Mouse (Mus musculus) forebrain, embryonic 16.5 days (tissue): ENCODE results near the gene Sema5b. TPM values are rescaled to one million over a fixed set of nuclear protein-coding genes. Genes with fewer than 3 reads are reported as not detected.

Experiments used
- ATAC-seq: fragments of 200-750 bp; cut with Nextera tagmentation; 2 replicates; pipeline ENCODE4 v1.8.0; 2017; ENCODE audit warnings: mild to moderate bottlenecking, moderate library complexity
- H3K27ac ChIP-seq: fragments of 300-500 bp; sonication (generic); 2 replicates; pipeline ENCODE4 v1.5.1; 2014; ENCODE audit warnings: low read length, control low read depth
- H3K27me3 ChIP-seq: fragments of 300-500 bp; sonication (generic); replicated peaks from 2 replicates; pipeline ENCODE4 v1.6.1; 2014; ENCODE audit warnings: low read length; ENCODE audit not compliant: control insufficient read depth, insufficient read depth
- H3K36me3 ChIP-seq: fragments of 300-500 bp; sonication (generic); 2 replicates; pipeline ENCODE4 v1.6.1; 2014; ENCODE audit not compliant: control insufficient read depth, insufficient read depth
- H3K4me1 ChIP-seq: fragments of 300-500 bp; sonication (generic); replicated peaks from 2 replicates; pipeline ENCODE4 v1.6.1; 2014; ENCODE audit warnings: low read length; ENCODE audit not compliant: control insufficient read depth, insufficient read depth
- H3K4me2 ChIP-seq: fragments of 300-500 bp; sonication (generic); 2 replicates; pipeline ENCODE4 v1.6.1; 2014; ENCODE audit warnings: mild to moderate bottlenecking, low read length, control low read depth
- H3K4me3 ChIP-seq: fragments of 300-500 bp; sonication (generic); replicated peaks from 2 replicates; pipeline ENCODE4 v1.5.1; 2014; ENCODE audit warnings: mild to moderate bottlenecking, low read length, control low read depth
- H3K9ac ChIP-seq: fragments of 300-500 bp; sonication (generic); replicated peaks from 2 replicates; pipeline ENCODE4 v1.6.1; 2014; ENCODE audit warnings: low read depth, low read length, control low read depth
- H3K9me3 ChIP-seq: fragments of 300-500 bp; sonication (generic); 2 replicates; pipeline ENCODE4 v1.6.1; 2016; ENCODE audit warnings: low read length; ENCODE audit not compliant: control insufficient read depth
- WGBS: fragments of 180-500 bp; shearing (Covaris S2); extraction: QIAGEN DNeasy Blood & Tissue Kit; methylation state at CpG from one replicate; pipeline ENCODE4 v1.1.7; 2014; 5-methylcytosine and 5-hydroxymethylcytosine counted together
- polyA plus RNA-seq: library from polyadenylated mRNA; unstranded; fragments of >200 nt; fragmentation: Nextera tagmentation; extraction: Ambion mirVana; gene quantifications from 2 replicates; pipeline ENCODE4 v1.2.1, GENCODE M21; 2015

The Sema5b gene
- polyA plus RNA-seq, 1 experiment from 2014 or later = 30.1 TPM

- Histone ChIP-seq H3K4me2 (no peak overlapping the region), H3K27ac (peak overlapping the region; percentile 12; the same call in 1 of the 2 replicates), H3K4me3 (no peak overlapping the region)
Measured at GRCm38 (mm10) chr16:35597991-35598390, 57.0 kb downstream of the Sema5b start.

GRCm38 (mm10) chr16:35598802-35599201 is 57.9 kb downstream of the Sema5b start:
- Histone ChIP-seq H3K9ac (no peak overlapping the region), H3K36me3 (no peaks in the 10 kb centered on the region), H3K4me1 (peaks cover 67% of the 10 kb centered on the region), H3K27me3 (no peaks in the 10 kb centered on the region), H3K27ac (peak overlapping the region; percentile 5; the same call in 1 of the 2 replicates), H3K9me3 (no peaks in the 10 kb centered on the region), H3K4me2 (no peak overlapping the region), H3K4me3 (no peak overlapping the region)
- ATAC-seq = no peak
- 32% methylated on average over 5 of the region's 5 CpGs for WGBS

More at GRCm38 (mm10) chr16:35597991-35598390, 57.0 kb downstream of the Sema5b start:
- ATAC-seq = no peak
- Histone ChIP-seq H3K27me3 (no peaks in the 10 kb centered on the region), H3K4me1 (peaks cover 62% of the 10 kb centered on the region), H3K9me3 (no peaks in the 10 kb centered on the region), H3K9ac (no peak overlapping the region), H3K36me3 (no peaks in the 10 kb centered on the region)
- 9% methylated on average over 6 of the region's 6 CpGs for WGBS

DNA sequence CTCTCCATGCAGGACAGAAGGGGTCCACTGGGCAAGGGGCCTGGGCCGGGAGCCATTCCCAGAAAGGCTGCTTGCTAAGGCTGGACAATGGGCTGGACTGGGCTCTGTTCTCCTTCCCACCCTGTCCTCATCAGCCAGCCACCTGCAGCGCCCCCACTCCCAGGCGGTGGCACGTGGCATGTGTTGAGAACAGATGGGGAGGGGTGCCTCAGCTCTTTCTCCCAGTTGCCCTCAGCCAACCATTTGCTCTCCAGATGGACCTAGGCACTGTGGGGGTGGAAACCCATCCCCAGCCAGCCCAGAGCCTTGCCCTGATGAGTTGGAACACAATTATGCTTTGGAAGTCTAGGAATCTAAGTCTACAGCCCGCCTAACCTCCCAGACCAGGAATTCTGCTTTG is 59.3 kb downstream of the Sema5b start:
- Histone ChIP-seq H3K27me3 (no peaks in the 10 kb centered on the region), H3K9me3 (no peaks in the 10 kb centered on the region), H3K27ac (no peak overlapping the region), H3K9ac (no peak overlapping the region), H3K4me2 (no peak overlapping the region), H3K4me1 (peaks cover 69% of the 10 kb centered on the region), H3K36me3 (no peaks in the 10 kb centered on the region), H3K4me3 (no peak overlapping the region)
- 51% methylated on average over 5 of the region's 5 CpGs for WGBS
- no peak for ATAC-seq

GRCm38 (mm10) chr16:35601426-35601825 is 60.5 kb downstream of the Sema5b start:
- 77% methylated on average over 6 of the region's 6 CpGs for WGBS
- H3K27me3 ChIP-seq = no peaks in the 10 kb centered on the region
- H3K4me1 ChIP-seq = peaks cover 61% of the 10 kb centered on the region
- no peaks in the 10 kb centered on the region for H3K36me3 ChIP-seq
- H3K4me2 ChIP-seq = no peak overlapping the region
- ATAC-seq = no peak
- no peak overlapping the region for H3K27ac ChIP-seq
- no peaks in the 10 kb centered on the region for H3K9me3 ChIP-seq
- H3K4me3 ChIP-seq = no peak overlapping the region
- no peak overlapping the region for H3K9ac ChIP-seq

GRCm38 (mm10) chr16:35602529-35602928 is 61.6 kb downstream of the Sema5b start:
- WGBS = 63% methylated on average over 9 of the region's 9 CpGs

GRCm38 (mm10) chr16:35603729-35604522 is 63.0 kb downstream of the Sema5b start:
- H3K4me3 ChIP-seq = no peak overlapping the region
- no peak overlapping the region for H3K27ac ChIP-seq
- H3K9me3 ChIP-seq = no peaks in the 10 kb centered on the region
- 35% methylated on average over 20 of the region's 20 CpGs for WGBS
- 0 out of 2 replicates have a peak overlapping the region, but pooled peaks have one; percentile 9 for H3K4me2 ChIP-seq
- H3K27me3 ChIP-seq = no peaks in the 10 kb centered on the region
- ATAC-seq = peak; percentile 27; the same call in 1 of the 2 replicates
- H3K9ac ChIP-seq = no peak overlapping the region
- H3K36me3 ChIP-seq = no peaks in the 10 kb centered on the region
- peaks cover 57% of the 10 kb centered on the region for H3K4me1 ChIP-seq

More at GRCm38 (mm10) chr16:35602529-35602928, 61.6 kb downstream of the Sema5b start:
- H3K27me3 ChIP-seq = no peaks in the 10 kb centered on the region
- H3K9ac ChIP-seq = no peak overlapping the region
- no peak for ATAC-seq
- no peak overlapping the region for H3K4me3 ChIP-seq
- H3K4me1 ChIP-seq = peaks cover 59% of the 10 kb centered on the region
- H3K4me2 ChIP-seq = no peak overlapping the region
- no peaks in the 10 kb centered on the region for H3K36me3 ChIP-seq
- H3K9me3 ChIP-seq = no peaks in the 10 kb centered on the region
- H3K27ac ChIP-seq = no peak overlapping the region

DNA sequence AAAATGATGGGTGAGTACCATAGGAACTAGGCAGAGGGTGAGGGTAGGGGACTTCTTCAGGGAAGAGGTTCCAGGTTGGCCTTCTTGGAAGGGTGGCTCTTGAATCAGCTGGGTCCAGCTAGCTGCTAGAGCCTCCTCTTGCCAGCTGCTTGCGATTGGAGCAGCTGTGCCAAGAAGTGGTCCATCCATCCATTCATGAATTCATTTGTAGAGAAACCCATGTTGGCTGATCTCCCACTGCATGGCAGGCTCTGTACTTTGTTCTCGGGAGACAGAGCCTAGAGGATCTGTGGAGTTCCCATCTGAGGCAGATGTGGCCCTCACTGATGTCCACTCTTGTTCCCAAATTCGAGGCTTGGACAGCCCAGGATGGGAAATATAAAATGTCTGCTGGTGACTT is 66.3 kb downstream of the Sema5b start:
- no peak overlapping the region for H3K9ac ChIP-seq
- H3K27me3 ChIP-seq = no peaks in the 10 kb centered on the region
- no peak overlapping the region for H3K4me2 ChIP-seq
- H3K9me3 ChIP-seq = no peaks in the 10 kb centered on the region
- peaks cover 59% of the 10 kb centered on the region for H3K4me1 ChIP-seq
- no peaks in the 10 kb centered on the region for H3K36me3 ChIP-seq
- 47% methylated on average over 3 of the region's 3 CpGs for WGBS
- no peak overlapping the region for H3K27ac ChIP-seq
- no peak overlapping the region for H3K4me3 ChIP-seq
- no peak for ATAC-seq

DNA sequence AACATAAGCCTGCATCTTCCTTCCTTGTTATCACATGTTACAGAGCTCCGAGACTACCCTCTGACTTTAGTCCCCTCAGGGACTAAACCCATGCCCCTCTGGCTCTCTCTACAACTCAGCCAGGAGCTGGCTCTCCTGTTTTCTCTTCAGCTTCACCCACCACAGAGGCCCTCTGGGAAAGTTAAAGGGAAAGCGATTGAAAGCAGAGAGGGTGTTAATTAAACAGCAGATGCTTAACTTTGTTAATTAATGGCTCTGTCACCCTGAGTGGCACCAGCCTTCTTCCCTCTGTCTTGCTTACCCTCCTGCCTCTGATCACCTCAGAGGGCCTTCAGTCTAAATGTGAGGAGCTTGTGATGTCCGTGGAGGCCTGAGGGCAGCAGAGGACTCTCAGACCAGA is 67.3 kb downstream of the Sema5b start:
- Histone ChIP-seq H3K27me3 (no peaks in the 10 kb centered on the region), H3K9ac (no peak overlapping the region), H3K27ac (0 out of 2 replicates have a peak overlapping the region, but pooled peaks have one; percentile 16), H3K4me1 (peaks cover 60% of the 10 kb centered on the region), H3K4me3 (no peak overlapping the region), H3K4me2 (no peak overlapping the region), H3K9me3 (no peaks in the 10 kb centered on the region), H3K36me3 (no peaks in the 10 kb centered on the region)
- WGBS = 11% methylated on average over 3 of the region's 3 CpGs
- ATAC-seq = peak; percentile 44

DNA sequence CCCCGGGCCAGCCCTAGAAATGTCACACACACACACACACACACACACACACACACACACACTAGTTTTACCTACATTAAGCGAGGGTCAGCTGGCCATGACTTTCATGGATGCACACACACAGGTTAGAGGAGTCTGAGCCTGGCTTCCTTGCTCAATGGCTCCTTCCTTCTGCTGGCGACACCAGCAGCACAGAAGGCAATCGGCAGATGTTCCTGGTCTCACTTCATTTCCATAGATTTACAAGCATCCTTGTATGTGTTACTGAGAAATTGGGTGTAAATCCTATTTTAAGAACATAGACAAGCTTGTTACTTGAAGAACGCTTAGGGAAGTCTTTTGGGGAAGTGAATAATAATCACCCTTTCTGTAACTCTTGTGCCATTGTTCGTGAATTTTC is 68.6 kb downstream of the Sema5b start:
- WGBS = 62% methylated on average over 6 of the region's 6 CpGs
- Histone ChIP-seq H3K27ac (0 out of 2 replicates have a peak overlapping the region, but pooled peaks have one; percentile 17), H3K4me1 (peaks cover 59% of the 10 kb centered on the region)

More for the DNA sequence above, 68.6 kb downstream of the Sema5b start:
- Histone ChIP-seq H3K9ac (no peak overlapping the region), H3K4me2 (no peak overlapping the region), H3K9me3 (no peaks in the 10 kb centered on the region), H3K36me3 (no peaks in the 10 kb centered on the region), H3K4me3 (no peak overlapping the region), H3K27me3 (no peaks in the 10 kb centered on the region)
- no peak for ATAC-seq
